ENCODE assay signal across 9 mouse cellular contexts in the genomic region with DNA sequence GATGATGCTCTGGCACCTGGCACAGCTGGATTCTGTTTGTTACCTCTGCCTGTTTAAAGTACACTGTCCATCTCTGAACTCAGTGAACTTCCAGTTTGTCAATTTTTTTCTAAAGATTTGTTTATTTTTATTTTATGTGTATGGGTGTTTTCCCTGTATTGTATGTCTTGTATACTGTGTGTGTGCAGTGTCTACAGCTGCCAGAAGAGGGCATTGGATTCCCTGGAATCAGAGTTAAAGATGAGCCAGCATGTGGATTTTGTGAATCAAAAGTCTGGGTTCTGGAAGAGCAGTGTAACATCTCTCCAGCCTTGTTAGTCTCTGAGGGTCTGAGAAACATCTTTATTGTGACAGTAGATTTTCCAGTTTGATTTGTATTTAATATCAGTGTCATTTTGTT. TPM values are rescaled to one million over a fixed set of nuclear protein-coding genes. Genes with fewer than 3 reads are reported as not detected.
DNase-seq lines count a peak whose midpoint lies in the region; ATAC-seq lines count a peak whose summit lies in the region.
"Had no signal": no experiment of that assay in that cellular context is flagged by ENCODE, and none has a peak within 500 bp of the region (broad histone marks: within the 10 kb centered on the region; RNA-seq: fewer than 3 reads in every experiment).

No protein-coding gene starts in this region.

- no peak overlapping the region for H3K4me2 ChIP-seq in kidney, embryonic 16.5 days (replicated peaks; ENCODE audit: low read depth, low read length)

- no peaks in the 10 kb centered on the region for H3K27me3 ChIP-seq in kidney, embryonic 16.5 days (ENCODE audit: insufficient read depth, low read length)

- H3K9ac ChIP-seq in kidney, embryonic 16.5 days (replicated peaks; ENCODE audit: low read length) = no peak overlapping the region

- DNase-seq in CD4-positive, CD25-positive, alpha-beta regulatory T cell, adult 2 months (ENCODE audit: low read depth, low spot score) = peak; percentile 36
- peak; percentile 7 to 35 for DNase-seq in kidney, adult 8-10 months
- DNase-seq in thymus, postnatal 25 days = peak; percentile 14
- no peak for DNase-seq in thymus, postnatal 36 days
- no peak for DNase-seq in ovary, postnatal 14 days (ENCODE audit: low spot score)
- DNase-seq in frontal cortex, postnatal 14 days (ENCODE audit: low spot score in 2 of 2) = no peak

- H3K36me3 ChIP-seq in kidney, embryonic 16.5 days (ENCODE audit: insufficient read depth, low read length) = peaks cover 45% of the 10 kb centered on the region

- H3K9me3 ChIP-seq in kidney, embryonic 16.5 days (ENCODE audit: low read length) = no peaks in the 10 kb centered on the region

- no peak overlapping the region for H3K4me3 ChIP-seq in kidney, embryonic 16.5 days (ENCODE audit: low read length)

- ATAC-seq in CD4-positive, CD25-positive, alpha-beta regulatory T cell, adult 4 months = no peak
- no peak for ATAC-seq in kidney, embryonic 16.5 days (ENCODE audit: low FRiP score, low TSS enrichment)

- no peak overlapping the region for H3K27ac ChIP-seq in kidney, embryonic 16.5 days (ENCODE audit: low read length)

- no peaks in the 10 kb centered on the region for H3K4me1 ChIP-seq in kidney, embryonic 16.5 days (ENCODE audit: insufficient read depth, low read length)

RNA-seq across cellular contexts. Expression of a gene that starts 24.4 kb away (rescaled TPM):
- polyA plus RNA-seq in CD4-positive, CD25-positive, alpha-beta regulatory T cell, adult 4 months (2017; shearing (Covaris generic)) = 1 to 10 TPM; 5.9 to 7.1 TPM
- 29.5 and 31.4 TPM in 2 replicates for polyA plus RNA-seq in kidney, embryonic 16.5 days (2015; fragmentation: Nextera tagmentation; extraction: Ambion mirVana)

RNA-seq across cellular contexts. Expression of a gene that starts 30.8 kb away (rescaled TPM):
- 10 to 100 TPM; 19.0 to 45.0 TPM for polyA plus RNA-seq in CD4-positive, CD25-positive, alpha-beta regulatory T cell, adult 4 months (2017; shearing (Covaris generic))
- 37.8 and 41.1 TPM in 2 replicates for polyA plus RNA-seq in kidney, embryonic 16.5 days (2015; fragmentation: Nextera tagmentation; extraction: Ambion mirVana)

RNA-seq across cellular contexts. Expression of a gene that starts 31.7 kb away (rescaled TPM):
- 100 to 1,000 TPM in 1 of 2 experiments, 10 to 100 TPM in 1; 86.8 to 115 TPM for polyA plus RNA-seq in CD4-positive, CD25-positive, alpha-beta regulatory T cell, adult 4 months (2017; shearing (Covaris generic))
- 75.2 and 79.7 TPM in 2 replicates for polyA plus RNA-seq in kidney, embryonic 16.5 days (2015; fragmentation: Nextera tagmentation; extraction: Ambion mirVana)

RNA-seq across cellular contexts. Expression of a gene that starts 33.4 kb away (rescaled TPM):
- not detected for polyA plus RNA-seq in CD4-positive, CD25-positive, alpha-beta regulatory T cell, adult 4 months (2017; shearing (Covaris generic))
- 0.21 and 0.49 TPM in 2 replicates for polyA plus RNA-seq in kidney, embryonic 16.5 days (2015; fragmentation: Nextera tagmentation; extraction: Ambion mirVana)
- polyA plus RNA-seq: heart, embryonic 16.5 days had no signal

RNA-seq across cellular contexts. Expression of a gene that starts 38.7 kb away (rescaled TPM):
- 100 to 1,000 TPM; 178 to 280 TPM for polyA plus RNA-seq in CD4-positive, CD25-positive, alpha-beta regulatory T cell, adult 4 months (2017; shearing (Covaris generic))
- polyA plus RNA-seq in kidney, embryonic 16.5 days (2015; fragmentation: Nextera tagmentation; extraction: Ambion mirVana) = 66.9 and 71.7 TPM in 2 replicates

Comparison
In these comparisons a context has a peak if more than half of its experiments do, and no peak if none do; other contexts are left out.
1. DNase-seq: peak in CD4-positive, CD25-positive, alpha-beta regulatory T cell, adult 2 months (single experiment), kidney, adult 8-10 months (2 of 2) and thymus, postnatal 25 days (single experiment); none in thymus, postnatal 36 days (0 of 2), ovary, postnatal 14 days (single experiment) and frontal cortex, postnatal 14 days (0 of 2).